Mouse (Mus musculus): ENCODE results near the gene Ttll1. TPM values are rescaled to one million over a fixed set of nuclear protein-coding genes. Genes with fewer than 3 reads are reported as not detected.
A peak's percentile ranks its signal among the peaks of the same experiment; 100 is the strongest.

The Ttll1 gene
- polyA plus RNA-seq, 1 experiment from 2014 or later = 19.8 TPM

GRCm38 (mm10) chr15:83447791-83448544, 62.7 kb downstream of the Ttll1 start:
- Histone ChIP-seq H3K4me1 (peaks cover 57% of the 10 kb centered on the region), H3K4me2 (no peak overlapping the region), H3K27me3 (replicated peaks) (no peaks in the 10 kb centered on the region), H3K4me3 (replicated peaks) (no peak overlapping the region), H3K9ac (no peak overlapping the region), H3K27ac (peak overlapping the region; percentile 16; the same call in 1 of the 2 replicates), H3K9me3 (no peaks in the 10 kb centered on the region), H3K36me3 (no peaks in the 10 kb centered on the region)
- 42% methylated on average over 10 of the region's 10 CpGs for WGBS
- no peak; the same call in 1 of the 2 replicates for ATAC-seq (ENCODE audit: insufficient read depth, low FRiP score, low read depth)

- H3K9me3 ChIP-seq = no peaks in the 10 kb centered on the region
- peak; percentile 33; the same call in 1 of the 2 replicates for ATAC-seq (ENCODE audit: insufficient read depth, low FRiP score, low read depth)
- H3K9ac ChIP-seq = no peak overlapping the region
- no peaks in the 10 kb centered on the region for H3K27me3 ChIP-seq (replicated peaks)
- no peak overlapping the region for H3K4me3 ChIP-seq (replicated peaks)
- H3K4me2 ChIP-seq = no peak overlapping the region
- no peak overlapping the region for H3K27ac ChIP-seq
- peaks cover 40% of the 10 kb centered on the region for H3K4me1 ChIP-seq
- no peaks in the 10 kb centered on the region for H3K36me3 ChIP-seq
- WGBS = 40% methylated on average over 2 of the region's 2 CpGs
These were observed 64.8 kb downstream of the Ttll1 start for GRCm38 (mm10) chr15:83445908-83446307.

- H3K4me1 ChIP-seq = peaks cover 36% of the 10 kb centered on the region
- H3K4me2 ChIP-seq = no peak overlapping the region
- H3K4me3 ChIP-seq (replicated peaks) = no peak overlapping the region
- H3K27ac ChIP-seq = no peak overlapping the region
- no peaks in the 10 kb centered on the region for H3K9me3 ChIP-seq
- no peaks in the 10 kb centered on the region for H3K27me3 ChIP-seq (replicated peaks)
- H3K9ac ChIP-seq = no peak overlapping the region
- 70% methylated on average over 5 of the region's 5 CpGs for WGBS
- H3K36me3 ChIP-seq = no peaks in the 10 kb centered on the region
- ATAC-seq (ENCODE audit: insufficient read depth, low FRiP score, low read depth) = no peak
These were observed 65.3 kb downstream of the Ttll1 start for GRCm38 (mm10) chr15:83445383-83445782.

- no peak overlapping the region for H3K4me2 ChIP-seq
- no peak overlapping the region for H3K27ac ChIP-seq
- 57% methylated on average over 6 of the region's 6 CpGs for WGBS
- no peaks in the 10 kb centered on the region for H3K36me3 ChIP-seq
- H3K4me3 ChIP-seq (replicated peaks) = no peak overlapping the region
- H3K9me3 ChIP-seq = no peaks in the 10 kb centered on the region
- H3K9ac ChIP-seq = no peak overlapping the region
- H3K27me3 ChIP-seq (replicated peaks) = no peaks in the 10 kb centered on the region
- no peak for ATAC-seq (ENCODE audit: insufficient read depth, low FRiP score, low read depth)
- peaks cover 36% of the 10 kb centered on the region for H3K4me1 ChIP-seq
These were observed 66.3 kb downstream of the Ttll1 start for GRCm38 (mm10) chr15:83444425-83444824.

GRCm38 (mm10) chr15:83442495-83443037, 68.1 kb downstream of the Ttll1 start:
- H3K9ac ChIP-seq = no peak overlapping the region
- H3K4me3 ChIP-seq (replicated peaks) = no peak overlapping the region
- no peak overlapping the region for H3K4me2 ChIP-seq
- H3K4me1 ChIP-seq = peaks cover 22% of the 10 kb centered on the region
- H3K9me3 ChIP-seq = no peaks in the 10 kb centered on the region
- H3K36me3 ChIP-seq = no peaks in the 10 kb centered on the region
- no peak for ATAC-seq (ENCODE audit: insufficient read depth, low FRiP score, low read depth)
- no peak overlapping the region for H3K27ac ChIP-seq
- WGBS = 77% methylated on average over 4 of the region's 4 CpGs
- H3K27me3 ChIP-seq (replicated peaks) = no peaks in the 10 kb centered on the region

GRCm38 (mm10) chr15:83440726-83441125, 70.0 kb downstream of the Ttll1 start:
- no peak overlapping the region for H3K4me2 ChIP-seq
- no peak overlapping the region for H3K9ac ChIP-seq
- H3K27me3 ChIP-seq (replicated peaks) = no peaks in the 10 kb centered on the region
- no peak overlapping the region for H3K27ac ChIP-seq
- H3K9me3 ChIP-seq = no peaks in the 10 kb centered on the region
- no peak overlapping the region for H3K4me3 ChIP-seq (replicated peaks)
- ATAC-seq (ENCODE audit: insufficient read depth, low FRiP score, low read depth) = no peak
- H3K4me1 ChIP-seq = peaks cover 7% of the 10 kb centered on the region; the same call in 1 of the 2 replicates
- 56% methylated on average over 5 of the region's 5 CpGs for WGBS
- H3K36me3 ChIP-seq = no peaks in the 10 kb centered on the region

GRCm38 (mm10) chr15:83436541-83436940, 74.2 kb downstream of the Ttll1 start:
- ATAC-seq (ENCODE audit: insufficient read depth, low FRiP score, low read depth) = no peak
- Histone ChIP-seq H3K36me3 (no peaks in the 10 kb centered on the region), H3K9ac (no peak overlapping the region), H3K4me1 (peaks cover 29% of the 10 kb centered on the region), H3K9me3 (no peaks in the 10 kb centered on the region), H3K27ac (no peak overlapping the region), H3K27me3 (replicated peaks) (no peaks in the 10 kb centered on the region), H3K4me3 (replicated peaks) (no peak overlapping the region), H3K4me2 (no peak overlapping the region)
- 87% methylated on average over 9 of the region's 9 CpGs for WGBS

GRCm38 (mm10) chr15:83435324-83436090, 75.2 kb downstream of the Ttll1 start:
- Histone ChIP-seq H3K4me3 (replicated peaks) (no peak overlapping the region), H3K9ac (no peak overlapping the region), H3K27me3 (replicated peaks) (no peaks in the 10 kb centered on the region), H3K4me1 (peaks cover 29% of the 10 kb centered on the region), H3K27ac (no peak overlapping the region), H3K4me2 (no peak overlapping the region), H3K9me3 (no peaks in the 10 kb centered on the region), H3K36me3 (no peaks in the 10 kb centered on the region)
- 75% methylated on average over 8 of the region's 8 CpGs for WGBS
- no peak for ATAC-seq (ENCODE audit: insufficient read depth, low FRiP score, low read depth)

GRCm38 (mm10) chr15:83434692-83435091, 76.0 kb downstream of the Ttll1 start:
- 0 out of 2 replicates have a peak overlapping the region, but pooled peaks have one; percentile 21 for H3K27ac ChIP-seq
- WGBS = 78% methylated on average over 4 of the region's 4 CpGs

More at GRCm38 (mm10) chr15:83434692-83435091, 76.0 kb downstream of the Ttll1 start:
- Histone ChIP-seq H3K4me1 (peaks cover 32% of the 10 kb centered on the region), H3K27me3 (replicated peaks) (no peaks in the 10 kb centered on the region), H3K4me2 (no peak overlapping the region), H3K4me3 (replicated peaks) (no peak overlapping the region), H3K36me3 (no peaks in the 10 kb centered on the region), H3K9me3 (no peaks in the 10 kb centered on the region), H3K9ac (no peak overlapping the region)
- no peak for ATAC-seq (ENCODE audit: insufficient read depth, low FRiP score, low read depth)

Small RNAs within 50 kb of the gene (microRNA-seq; reads per million reads assigned to microRNA genes)
- not detected for gene Gm24575

Other genes starting within 250 kb of the Ttll1 start
- gene Arfgap3, start 160.6 kb downstream of the Ttll1 start, polyA plus RNA-seq (2015; fragmentation: Nextera tagmentation; extraction: Ambion mirVana) = 63.0 and 72.4 TPM in 2 replicates
- gene Pacsin2, start 46.3 kb downstream of the Ttll1 start, polyA plus RNA-seq (2015; fragmentation: Nextera tagmentation; extraction: Ambion mirVana) = 64.0 and 69.1 TPM in 2 replicates
- gene Bik, start 16.0 kb upstream of the Ttll1 start, polyA plus RNA-seq (2015; fragmentation: Nextera tagmentation; extraction: Ambion mirVana) = 5.8 TPM in 2 replicates
- 94.5 and 118 TPM in 2 replicates for gene Tspo, start 52.7 kb upstream of the Ttll1 start, polyA plus RNA-seq (2015; fragmentation: Nextera tagmentation; extraction: Ambion mirVana)
- gene Mcat, start 52.9 kb upstream of the Ttll1 start, polyA plus RNA-seq (2015; fragmentation: Nextera tagmentation; extraction: Ambion mirVana) = 33.6 and 35.4 TPM in 2 replicates
- gene Ttll12, start 84.3 kb upstream of the Ttll1 start, polyA plus RNA-seq (2015; fragmentation: Nextera tagmentation; extraction: Ambion mirVana) = 30.6 and 33.6 TPM in 2 replicates
- 10.3 and 10.9 TPM in 2 replicates for gene Scube1, start 214.1 kb upstream of the Ttll1 start, polyA plus RNA-seq (2015; fragmentation: Nextera tagmentation; extraction: Ambion mirVana)